Mouse (Mus musculus): ENCODE data around the gene Hif3a. TPM values are rescaled to one million over a fixed set of nuclear protein-coding genes. Genes with fewer than 3 reads are reported as not detected.
A peak's percentile ranks its signal among the peaks of the same experiment; 100 is the strongest.

Hif3a gene
- total RNA-seq, 2 experiments from 2014 or later = 1.9 to 3.1 TPM

GRCm38 (mm10) chr7:17056601-17057523, 5.4 kb downstream of the Hif3a start:
- DNase-seq = no peak

GRCm38 (mm10) chr7:17056081-17056581, 6.1 kb downstream of the Hif3a start:
- DNase-seq = peak; percentile 61

GRCm38 (mm10) chr7:17055287-17055946, 6.8 kb downstream of the Hif3a start:
- DNase-seq = no peak

- peak; percentile 6 for DNase-seq
These were observed 7.8 kb downstream of the Hif3a start for GRCm38 (mm10) chr7:17054325-17054989.

GRCm38 (mm10) chr7:17050933-17051594, 11.2 kb downstream of the Hif3a start:
- peak; percentile 72 for DNase-seq

- no peak for DNase-seq
These were observed 11.7 kb downstream of the Hif3a start for GRCm38 (mm10) chr7:17050491-17050890.

- peak; percentile 2 for DNase-seq
These were observed 13.6 kb downstream of the Hif3a start for GRCm38 (mm10) chr7:17048431-17049190.

- no peak for DNase-seq
These were observed 15.1 kb downstream of the Hif3a start for GRCm38 (mm10) chr7:17047041-17047682.

GRCm38 (mm10) chr7:17045743-17046142, 16.5 kb downstream of the Hif3a start:
- DNase-seq = no peak

GRCm38 (mm10) chr7:17039373-17039772, 22.9 kb downstream of the Hif3a start:
- DNase-seq = no peak

GRCm38 (mm10) chr7:17038018-17038695, 24.1 kb downstream of the Hif3a start:
- DNase-seq = no peak

GRCm38 (mm10) chr7:17030239-17030638, 32.0 kb downstream of the Hif3a start:
- no peak for DNase-seq

GRCm38 (mm10) chr7:17028923-17029322, 33.3 kb downstream of the Hif3a start:
- no peak for DNase-seq

GRCm38 (mm10) chr7:17027588-17028343, 34.5 kb downstream of the Hif3a start, which contains the start of gene Ppp5c:
TSS of gene Ppp5c (minus strand) at chr7:17027924.
- peak; percentile 91 for DNase-seq

GRCm38 (mm10) chr7:17026710-17027587, 35.3 kb downstream of the Hif3a start:
- DNase-seq = no peak

- DNase-seq = no peak
These were observed 36.2 kb downstream of the Hif3a start for GRCm38 (mm10) chr7:17025896-17026622.

GRCm38 (mm10) chr7:17025505-17025894, 36.7 kb downstream of the Hif3a start:
- DNase-seq = no peak

All from gastrocnemius, postnatal 10 days (tissue).